Mouse (Mus musculus) liver, adult 2 months (tissue): ENCODE data around the gene Tcf7. TPM values are rescaled to one million over a fixed set of nuclear protein-coding genes. Genes with fewer than 3 reads are reported as not detected.

Experiments used
- DNase-seq: peaks from one replicate; pipeline ENCODE4 v3.0.0-alpha.2; 2011; ENCODE audit warnings: low read depth, low spot score; ENCODE audit errors: extremely low read depth
- H3K27ac ChIP-seq: fragments of 200-500 bp; replicated peaks from 2 replicates; pipeline ENCODE4 v1.5.1; 2012; ENCODE audit warnings: low read depth, mild to moderate bottlenecking, control low read depth, inconsistent platforms, low read length; ENCODE audit not compliant: insufficient read depth
- H3K27me3 ChIP-seq: fragments of 200-500 bp; 2 replicates; pipeline ENCODE4 v1.6.1; 2012; ENCODE audit warnings: mild to moderate bottlenecking, moderate library complexity, low read length, inconsistent platforms; ENCODE audit not compliant: control insufficient read depth, insufficient read depth
- H3K36me3 ChIP-seq: fragments of 200-500 bp; 2 replicates; pipeline ENCODE4 v1.6.1; 2012; ENCODE audit warnings: low read length, inconsistent platforms; ENCODE audit not compliant: control insufficient read depth, insufficient read depth
- H3K4me1 ChIP-seq: fragments of 200-500 bp; 2 replicates; pipeline ENCODE4 v1.6.1; 2011; ENCODE audit warnings: low read length; ENCODE audit not compliant: control insufficient read depth, insufficient read depth
- H3K4me3 ChIP-seq: fragments of 200-500 bp; 2 replicates; pipeline ENCODE4 v1.5.1; 2011; ENCODE audit warnings: low read depth, mild to moderate bottlenecking, control low read depth, low read length, moderate library complexity; ENCODE audit not compliant: insufficient read depth
- H3K79me2 ChIP-seq: fragments of 200-500 bp; 2 replicates; pipeline ENCODE4 v1.6.1; 2012; ENCODE audit warnings: inconsistent platforms, mild to moderate bottlenecking, low read length, moderate library complexity; ENCODE audit not compliant: control insufficient read depth, insufficient read depth
- H3K9ac ChIP-seq: fragments of 200-500 bp; 2 replicates; pipeline ENCODE4 v1.6.1; 2012; ENCODE audit warnings: low read depth, mild to moderate bottlenecking, control low read depth, inconsistent platforms, low read length
- CTCF ChIP-seq: fragments of 200-500 bp; IDR thresholded peaks from 2 replicates; pipeline ENCODE4 v1.5.1; 2011; ENCODE audit warnings: low read depth, low read length, control low read depth
- POLR2A ChIP-seq: fragments of 200-500 bp; IDR thresholded peaks from 2 replicates; pipeline ENCODE4 v1.6.1; 2011; ENCODE audit warnings: low read length, control low read depth; ENCODE audit not compliant: insufficient read depth; ENCODE audit errors: extremely low read depth
- WGBS: fragments of 180-500 bp; shearing (Covaris S2); methylation state at CpG from one replicate; pipeline ENCODE4 v1.1.7; 2018; 5-methylcytosine and 5-hydroxymethylcytosine counted together
- polyA plus RNA-seq: library from polyadenylated mRNA; depleted of rRNA; stranded (reverse); fragments of >200 nt; gene quantifications from 2 replicates; pipeline ENCODE4 v1.2.3, GENCODE M21; 2012
- total RNA-seq: library from RNA; depleted of rRNA; stranded (reverse); fragments of >200 nt; gene quantifications from 2 replicates; pipeline ENCODE4 v1.2.3, GENCODE M21; 2014

The Tcf7 gene
- total and polyA plus RNA-seq, 2 experiments = 1.1 to 7.5 TPM

DNA sequence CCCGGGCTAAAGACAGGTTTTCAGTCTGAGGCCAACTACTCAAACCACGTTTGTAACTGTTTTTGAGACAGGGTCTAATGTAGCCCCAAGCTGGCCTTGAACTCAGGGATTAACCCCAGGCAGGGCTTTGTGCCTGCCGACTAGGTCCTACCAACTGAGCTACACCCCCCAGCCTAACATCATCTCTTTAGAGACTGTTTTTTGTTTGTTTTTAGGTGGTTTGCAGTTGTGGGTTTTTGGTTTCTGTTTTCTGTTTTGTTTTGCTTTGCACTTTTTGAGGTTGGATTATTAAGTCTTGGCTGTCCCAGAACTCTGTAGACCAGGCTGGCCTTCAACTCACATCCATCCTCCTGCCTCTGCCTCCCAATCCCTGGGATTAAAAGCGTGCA, 8.9 kb downstream of the Tcf7 start:
- H3K9ac ChIP-seq = no peak overlapping the region
- WGBS = 75% methylated on average over 4 of the region's 4 CpGs
- TF ChIP-seq POLR2A (no peak), CTCF (no peak)
- no peak for DNase-seq
- no peaks in the 10 kb centered on the region for H3K36me3 ChIP-seq
- no peak overlapping the region for H3K27ac ChIP-seq
- no peak overlapping the region for H3K4me3 ChIP-seq
- H3K27me3 ChIP-seq = no peaks in the 10 kb centered on the region
- H3K79me2 ChIP-seq = no peaks in the 10 kb centered on the region
- no peaks in the 10 kb centered on the region for H3K4me1 ChIP-seq

DNA sequence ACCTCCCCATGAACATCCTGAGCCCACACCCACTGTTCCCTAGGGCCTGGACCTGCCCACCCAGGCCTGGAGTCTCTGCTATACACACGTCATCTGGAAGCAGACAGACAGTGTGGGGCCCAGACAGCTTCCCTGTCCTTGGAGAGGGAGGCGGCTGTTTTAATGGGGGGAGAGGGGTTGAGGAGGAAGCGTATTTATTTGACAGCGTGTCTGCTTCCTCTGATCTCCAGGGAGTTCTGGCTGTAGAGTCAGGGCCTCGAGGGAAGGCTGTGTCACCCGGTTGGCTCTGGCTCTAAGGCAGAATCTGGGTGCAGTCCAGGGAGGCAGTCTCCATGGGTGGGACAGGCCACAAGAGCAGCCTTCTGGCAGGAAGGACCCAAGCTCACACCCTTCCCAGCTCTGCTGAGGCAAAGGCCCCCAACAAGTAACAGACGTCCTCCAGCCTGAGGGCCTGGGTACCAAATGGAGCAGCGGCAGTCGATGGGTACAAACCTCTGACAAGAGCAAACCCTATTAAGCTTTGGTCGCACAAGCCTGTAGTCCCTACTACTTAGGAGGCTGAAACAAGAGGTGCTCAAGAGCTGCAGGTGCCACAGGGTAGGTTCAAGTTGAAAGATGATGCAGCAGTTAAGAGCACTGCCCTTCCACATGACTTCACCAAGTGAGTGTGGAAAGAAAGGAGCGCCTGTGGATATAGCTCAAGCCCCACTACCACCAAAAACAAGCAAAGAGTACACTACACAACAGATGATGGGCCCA, 9.5 kb downstream of the Tcf7 start:
- 75% methylated on average over 11 of the region's 11 CpGs for WGBS

DNA sequence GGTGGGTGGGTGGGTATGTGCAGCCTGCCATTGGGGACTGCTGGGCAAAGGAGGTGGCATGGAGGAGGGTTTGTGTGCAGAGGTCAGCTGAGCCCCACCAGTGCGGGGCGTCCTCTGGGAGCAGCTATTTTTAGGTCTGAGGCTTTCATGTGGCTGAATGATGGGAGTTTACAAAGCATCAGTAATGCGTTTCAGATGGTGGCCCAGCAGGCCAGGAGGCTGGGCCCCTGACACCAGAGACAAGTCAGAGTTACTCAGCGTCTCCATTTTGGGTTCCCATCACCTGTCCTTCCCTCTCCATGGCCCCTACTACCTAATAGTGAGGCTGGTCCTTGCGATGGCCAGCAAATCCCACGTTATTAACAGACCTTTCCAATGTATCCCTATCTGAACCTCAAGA, 10.2 kb downstream of the Tcf7 start:
- WGBS = 91% methylated on average over 6 of the region's 6 CpGs

More for the DNA sequence above, 9.5 kb downstream of the Tcf7 start:
- Histone ChIP-seq H3K79me2 (no peaks in the 10 kb centered on the region), H3K27ac (no peak overlapping the region), H3K27me3 (no peaks in the 10 kb centered on the region), H3K4me1 (0 out of 2 replicates have a peak, but pooled peaks cover 1% of the 10 kb centered on the region), H3K9ac (no peak overlapping the region), H3K4me3 (no peak overlapping the region), H3K36me3 (no peaks in the 10 kb centered on the region)
- DNase-seq = no peak
- TF ChIP-seq CTCF (no peak), POLR2A (no peak)

DNA sequence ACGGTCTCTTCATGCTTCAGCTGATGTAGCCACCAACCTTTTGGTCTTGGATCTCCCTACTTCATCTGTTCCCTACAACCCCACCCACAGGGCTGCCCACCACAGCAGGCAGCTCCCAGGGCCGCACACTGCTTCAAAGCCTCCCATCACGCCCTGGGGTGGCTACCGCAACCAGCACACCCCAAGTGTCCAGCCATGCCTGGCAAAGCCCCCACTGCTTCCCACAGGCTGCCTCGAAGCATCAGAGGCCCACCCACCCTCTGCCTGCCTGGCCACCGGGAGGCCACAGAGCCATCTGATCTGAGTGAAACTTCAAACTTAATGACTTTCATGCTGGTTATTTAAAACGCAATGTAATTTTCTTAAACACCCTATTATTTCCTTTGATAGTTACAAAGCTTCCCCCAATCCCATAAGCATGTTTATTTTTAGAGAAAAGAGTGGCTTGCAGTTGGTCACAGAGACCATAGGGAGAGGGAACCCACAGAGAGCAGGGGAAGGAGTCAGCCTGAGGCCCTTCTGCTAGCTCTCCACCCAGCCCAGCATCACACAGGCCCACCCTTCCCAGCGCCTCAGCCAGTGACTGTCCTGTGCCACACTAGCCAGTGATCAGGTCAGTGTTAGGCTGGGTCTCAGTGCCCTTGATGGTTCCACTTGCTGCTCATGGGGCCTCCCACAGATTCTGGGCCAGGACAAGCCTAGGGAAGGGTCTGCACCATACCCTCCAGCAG, 10.9 kb downstream of the Tcf7 start:
- no peaks in the 10 kb centered on the region for H3K79me2 ChIP-seq
- 97% methylated on average over 8 of the region's 8 CpGs for WGBS
- no peaks in the 10 kb centered on the region for H3K36me3 ChIP-seq
- DNase-seq = no peak
- no peak overlapping the region for H3K27ac ChIP-seq
- H3K4me1 ChIP-seq = peaks cover 4% of the 10 kb centered on the region; the same call in 1 of the 2 replicates
- no peak overlapping the region for H3K4me3 ChIP-seq
- TF ChIP-seq POLR2A = no peak
- no peak for TF ChIP-seq CTCF
- H3K9ac ChIP-seq = no peak overlapping the region
- H3K27me3 ChIP-seq = no peaks in the 10 kb centered on the region

More for the DNA sequence above, 10.2 kb downstream of the Tcf7 start:
- TF ChIP-seq POLR2A (no peak), CTCF (no peak)
- Histone ChIP-seq H3K27me3 (no peaks in the 10 kb centered on the region), H3K36me3 (no peaks in the 10 kb centered on the region), H3K27ac (no peak overlapping the region), H3K79me2 (no peaks in the 10 kb centered on the region), H3K4me1 (peaks cover 4% of the 10 kb centered on the region; the same call in 1 of the 2 replicates), H3K4me3 (no peak overlapping the region), H3K9ac (no peak overlapping the region)
- DNase-seq = no peak

DNA sequence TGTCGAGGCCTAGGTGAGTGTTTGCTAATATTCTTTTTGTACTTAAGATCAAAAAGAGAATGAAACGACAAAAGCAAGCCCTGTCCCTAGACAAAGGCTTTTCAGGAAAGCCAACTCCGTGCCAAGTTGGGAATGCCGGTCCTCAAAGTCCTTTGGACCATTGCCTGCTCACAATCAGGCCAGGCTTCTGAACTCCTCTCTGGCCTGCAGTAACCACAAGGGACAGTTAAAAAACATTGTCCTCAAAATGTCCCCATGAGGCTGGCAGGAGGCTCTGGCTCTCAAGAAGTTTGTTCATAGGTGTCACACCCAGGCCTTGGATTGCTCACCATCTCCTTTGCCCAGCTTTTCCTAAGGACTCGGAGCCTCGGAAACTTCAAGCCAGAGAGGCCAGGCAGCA, 13.0 kb downstream of the Tcf7 start:
- Histone ChIP-seq H3K79me2 (no peaks in the 10 kb centered on the region), H3K4me3 (no peak overlapping the region), H3K27ac (no peak overlapping the region), H3K36me3 (no peaks in the 10 kb centered on the region), H3K27me3 (no peaks in the 10 kb centered on the region), H3K9ac (no peak overlapping the region), H3K4me1 (peaks cover 4% of the 10 kb centered on the region; the same call in 1 of the 2 replicates)
- WGBS = 48% methylated on average over 6 of the region's 6 CpGs
- no peak for TF ChIP-seq CTCF
- TF ChIP-seq POLR2A = no peak
- peak; percentile 36 for DNase-seq
